Comparison of ENCODE assay signal across 19 mouse cellular contexts in genomic region chr9:64770411-64770849, GRCm38 (mm10). TPM values are rescaled to one million over a fixed set of nuclear protein-coding genes. Genes with fewer than 3 reads are reported as not detected.
DNase-seq lines count a peak whose midpoint lies in the region; ATAC-seq and TF ChIP-seq lines count a peak whose summit lies in the region.
"Had no signal": no experiment of that assay in that cellular context is flagged by ENCODE, and none has a peak within 500 bp of the region (broad histone marks: within the 10 kb centered on the region; RNA-seq: fewer than 3 reads in every experiment).

No protein-coding gene starts in this region.

- TF ChIP-seq CTCF in MEL (IDR thresholded peaks at IDR 0.05 in 2 of 3, conservative IDR thresholded peaks at IDR 0.05 in 1 of 3; ENCODE audit: control insufficient read depth in 1 of 3, insufficient read depth in 1 of 3, low read depth in 2 of 3, low read length in 3 of 3, poor library complexity in 1 of 3, severe bottlenecking in 1 of 3), result no peak

- H3K79me2 ChIP-seq in MEL (ENCODE audit: control insufficient read depth, insufficient read depth, low read length, poor library complexity) (no peaks in the 10 kb centered on the region), macrophage (ENCODE audit: inconsistent target) (no peaks in the 10 kb centered on the region)

- no peak overlapping the region for H3K4me2 ChIP-seq in hindbrain, embryonic 15.5 days
- no peak overlapping the region for H3K4me2 ChIP-seq in hindbrain, embryonic 14.5 days (replicated peaks)
- H3K4me2 ChIP-seq in midbrain, embryonic 11.5 days, result no peak overlapping the region
- H3K4me2 ChIP-seq in midbrain, embryonic 13.5 days (replicated peaks), result no peak overlapping the region
- H3K4me2 ChIP-seq: embryonic facial prominence, embryonic 13.5 days; forebrain, embryonic 12.5 days; forebrain, embryonic 15.5 days; heart, embryonic 11.5 days had no signal

- ATAC-seq in hindbrain, embryonic 15.5 days (ENCODE audit: low FRiP score, low read depth), result no peak
- ATAC-seq in hindbrain, embryonic 14.5 days (ENCODE audit: low FRiP score), result no peak
- ATAC-seq in midbrain, embryonic 11.5 days (ENCODE audit: low FRiP score), result no peak
- no peak for ATAC-seq in midbrain, embryonic 13.5 days
- ATAC-seq: activated CD4-positive, CD25-positive, alpha-beta regulatory T cell, adult 4 months; CD4-positive, CD25-positive, alpha-beta regulatory T cell, adult 4 months; forebrain, embryonic 15.5 days; inflammation-experienced regulatory T-cells, adult 6 months had no signal

- no peak for DNase-seq in hindbrain, embryonic 14.5 days (ENCODE audit: low spot score)
- peak; percentile 75 for DNase-seq in midbrain, embryonic 11.5 days (ENCODE audit: low spot score, missing footprints)
- no peak for DNase-seq in MEL (ENCODE audit: low read depth, low spot score)
- DNase-seq: cerebellum, adult 8-10 months; embryo, embryonic 11 days had no signal

- no peaks in the 10 kb centered on the region for H3K36me3 ChIP-seq in hindbrain, embryonic 15.5 days
- H3K36me3 ChIP-seq in hindbrain, embryonic 14.5 days (replicated peaks; ENCODE audit: control insufficient read depth, insufficient read depth), result no peaks in the 10 kb centered on the region
- no peaks in the 10 kb centered on the region for H3K36me3 ChIP-seq in midbrain, embryonic 11.5 days (ENCODE audit: control insufficient read depth, insufficient read depth, low read length)
- H3K36me3 ChIP-seq in midbrain, embryonic 13.5 days, result no peaks in the 10 kb centered on the region
- H3K36me3 ChIP-seq in MEL (ENCODE audit: control insufficient read depth in 1 of 2, insufficient read depth in 2 of 2, low read length in 2 of 2), result peaks cover 0 to 6% of the 10 kb centered on the region in 2 experiments; a peak in 2 of 4 replicates
- no peaks in the 10 kb centered on the region for H3K36me3 ChIP-seq in macrophage (ENCODE audit: inconsistent target)
- H3K36me3 ChIP-seq: embryonic facial prominence, embryonic 10.5 days; embryonic facial prominence, embryonic 13.5 days; forebrain, embryonic 12.5 days; forebrain, embryonic 15.5 days; heart, embryonic 15.5 days; hindbrain, embryonic 10.5 days had no signal

- peaks cover 20% of the 10 kb centered on the region for H3K4me1 ChIP-seq in hindbrain, embryonic 15.5 days (replicated peaks)
- peaks cover 15% of the 10 kb centered on the region; the same call in 1 of the 2 replicates for H3K4me1 ChIP-seq in hindbrain, embryonic 14.5 days (replicated peaks; ENCODE audit: control insufficient read depth, insufficient read depth, low read length)
- H3K4me1 ChIP-seq in midbrain, embryonic 11.5 days (ENCODE audit: control insufficient read depth, insufficient read depth, low read length), result 0 out of 2 replicates have a peak, but pooled peaks cover 3% of the 10 kb centered on the region
- peaks cover 16% of the 10 kb centered on the region for H3K4me1 ChIP-seq in midbrain, embryonic 13.5 days (replicated peaks)
- peaks cover 0 to 10% of the 10 kb centered on the region in 2 experiments; a peak in 2 of 4 replicates for H3K4me1 ChIP-seq in MEL (ENCODE audit: control insufficient read depth in 1 of 2, insufficient read depth in 2 of 2, low read length in 2 of 2)

- no peak for TF ChIP-seq POLR2A in MEL (IDR thresholded peaks at IDR 0.05; ENCODE audit: control insufficient read depth in 1 of 2, insufficient read depth in 1 of 2, low read depth in 1 of 2, low read length in 2 of 2, poor library complexity in 1 of 2)

- 82% methylated on average over 5 of the region's 5 CpGs for WGBS in hindbrain, embryonic 15.5 days
- 74% methylated on average over 5 of the region's 5 CpGs for WGBS in hindbrain, embryonic 14.5 days
- WGBS in midbrain, embryonic 11.5 days, result 90% methylated on average over 5 of the region's 5 CpGs
- 92% methylated on average over 5 of the region's 5 CpGs for WGBS in midbrain, embryonic 13.5 days
- WGBS in macrophage (ENCODE audit: missing documents), result 96% methylated on average over 5 of the region's 5 CpGs

- no peak for TF ChIP-seq RAD21 in MEL (IDR thresholded peaks at IDR 0.05; ENCODE audit: low read depth, low read length)

- H3K9me3 ChIP-seq in hindbrain, embryonic 15.5 days, result no peaks in the 10 kb centered on the region
- H3K9me3 ChIP-seq in hindbrain, embryonic 14.5 days (ENCODE audit: control insufficient read depth, low read length), result no peaks in the 10 kb centered on the region
- no peaks in the 10 kb centered on the region for H3K9me3 ChIP-seq in midbrain, embryonic 11.5 days (ENCODE audit: control insufficient read depth, low read length)
- no peaks in the 10 kb centered on the region for H3K9me3 ChIP-seq in midbrain, embryonic 13.5 days
- H3K9me3 ChIP-seq in MEL (replicated peaks; ENCODE audit: insufficient read depth, low read length), result no peaks in the 10 kb centered on the region
- H3K9me3 ChIP-seq: embryonic facial prominence, embryonic 10.5 days; embryonic facial prominence, embryonic 13.5 days; forebrain, embryonic 15.5 days; heart, embryonic 15.5 days; hindbrain, embryonic 10.5 days had no signal

- H3K4me3 ChIP-seq in hindbrain, embryonic 15.5 days, result no peak overlapping the region
- H3K4me3 ChIP-seq in hindbrain, embryonic 14.5 days (replicated peaks; ENCODE audit: low read length), result no peak overlapping the region
- no peak overlapping the region for H3K4me3 ChIP-seq in midbrain, embryonic 11.5 days (ENCODE audit: low read depth, low read length)
- no peak overlapping the region for H3K4me3 ChIP-seq in midbrain, embryonic 13.5 days (replicated peaks)
- H3K4me3 ChIP-seq in MEL (ENCODE audit: control insufficient read depth in 1 of 2, insufficient read depth in 1 of 2, low read depth in 2 of 2, low read length in 2 of 2) (no peak overlapping the region), macrophage (ENCODE audit: inconsistent target) (no peak overlapping the region)
- H3K4me3 ChIP-seq: embryonic facial prominence, embryonic 10.5 days; embryonic facial prominence, embryonic 13.5 days; erythroblast, embryonic 14.5 days; forebrain, embryonic 12.5 days; forebrain, embryonic 15.5 days; heart, embryonic 15.5 days; hindbrain, embryonic 10.5 days had no signal

- H3K9ac ChIP-seq in hindbrain, embryonic 15.5 days, result no peak overlapping the region
- no peak overlapping the region for H3K9ac ChIP-seq in hindbrain, embryonic 14.5 days
- no peak overlapping the region for H3K9ac ChIP-seq in midbrain, embryonic 11.5 days (ENCODE audit: low read length)
- H3K9ac ChIP-seq in midbrain, embryonic 13.5 days (replicated peaks), result no peak overlapping the region
- no peak overlapping the region for H3K9ac ChIP-seq in MEL (ENCODE audit: control insufficient read depth, low read depth, low read length, poor library complexity, severe bottlenecking)
- H3K9ac ChIP-seq: embryonic facial prominence, embryonic 13.5 days; forebrain, embryonic 12.5 days; forebrain, embryonic 15.5 days; heart, embryonic 15.5 days had no signal

- H3K27me3 ChIP-seq in hindbrain, embryonic 15.5 days, result no peaks in the 10 kb centered on the region
- H3K27me3 ChIP-seq in hindbrain, embryonic 14.5 days (ENCODE audit: control insufficient read depth, insufficient read depth, low read length), result no peaks in the 10 kb centered on the region
- no peaks in the 10 kb centered on the region for H3K27me3 ChIP-seq in midbrain, embryonic 11.5 days (ENCODE audit: control insufficient read depth, insufficient read depth, low read length)
- H3K27me3 ChIP-seq in midbrain, embryonic 13.5 days, result no peaks in the 10 kb centered on the region
- H3K27me3 ChIP-seq in MEL (ENCODE audit: control insufficient read depth in 1 of 2, insufficient read depth in 2 of 2, low read length in 2 of 2), result no peaks in the 10 kb centered on the region
- H3K27me3 ChIP-seq: embryonic facial prominence, embryonic 13.5 days; forebrain, embryonic 15.5 days; heart, embryonic 15.5 days had no signal

- 0 out of 2 replicates have a peak overlapping the region, but pooled peaks have one; percentile 56 for H3K27ac ChIP-seq in hindbrain, embryonic 15.5 days (replicated peaks)
- no peak overlapping the region for H3K27ac ChIP-seq in hindbrain, embryonic 14.5 days
- H3K27ac ChIP-seq in midbrain, embryonic 11.5 days (ENCODE audit: low read depth, low read length), result no peak overlapping the region
- H3K27ac ChIP-seq in midbrain, embryonic 13.5 days, result no peak overlapping the region
- H3K27ac ChIP-seq in MEL (ENCODE audit: control insufficient read depth, low read depth, low read length), result no peak overlapping the region
- peak overlapping the region; percentile 42 for H3K27ac ChIP-seq in macrophage
- H3K27ac ChIP-seq: embryonic facial prominence, embryonic 10.5 days; embryonic facial prominence, embryonic 13.5 days; forebrain, embryonic 12.5 days; forebrain, embryonic 15.5 days; heart, embryonic 15.5 days; hindbrain, embryonic 10.5 days had no signal

- TF ChIP-seq EP300 in MEL (IDR thresholded peaks at IDR 0.05; ENCODE audit: low read depth in 1 of 2, low read length in 2 of 2), result no peak

RNA-seq across cellular contexts. Expression of gene Rab11a, which starts 32.9 kb away (rescaled TPM):
- polyA plus RNA-seq in hindbrain, embryonic 15.5 days (2015; fragmentation: Nextera tagmentation; extraction: Ambion mirVana), result 403 and 404 TPM in 2 replicates
- polyA plus RNA-seq in hindbrain, embryonic 14.5 days (2014; fragmentation: Nextera tagmentation; extraction: Ambion mirVana), result 450 and 457 TPM in 2 replicates
- 300 and 312 TPM in 2 replicates for polyA plus RNA-seq in midbrain, embryonic 11.5 days (2014; fragmentation: Nextera tagmentation; extraction: Ambion mirVana)
- 378 and 397 TPM in 2 replicates for polyA plus RNA-seq in midbrain, embryonic 13.5 days (2015; fragmentation: Nextera tagmentation; extraction: Ambion mirVana)
- 93.7 and 114 TPM in 2 replicates for total RNA-seq in MEL (2012; rRNA removed)
- 100 to 1,000 TPM in 1 of 2 experiments, not detected in 1; 212 TPM for polyA plus RNA-seq in MEL (2012; ENCODE audit: insufficient read depth in 1 of 2, insufficient read length in 2 of 2, low read depth in 1 of 2, low replicate concordance in 2 of 2, missing spikeins in 1 of 2)
- total RNA-seq in macrophage (2018; cell fraction: chromatin; rRNA removed), result 100 to 1,000 TPM in 5 of 26 experiments, 10 to 100 TPM in 21; 67.4 to 117 (median 73.8) TPM
- total RNA-seq in macrophage (2018; cell fraction: cytosol; rRNA removed), result 100 to 1,000 TPM; 177 to 284 (median 221) TPM
- 100 to 1,000 TPM in 10 of 26 experiments, 10 to 100 TPM in 16; 65.8 to 128 (median 94.2) TPM for total RNA-seq in macrophage (2018; cell fraction: nucleus; rRNA removed)
- polyA plus RNA-seq in macrophage (2018), result 214 to 374 TPM (median 216 TPM) in 3 replicates

RNA-seq across cellular contexts. Expression of gene Dennd4a, which starts 40.7 kb away (rescaled TPM):
- polyA plus RNA-seq in hindbrain, embryonic 15.5 days (2015; fragmentation: Nextera tagmentation; extraction: Ambion mirVana), result 10.9 and 11.1 TPM in 2 replicates
- polyA plus RNA-seq in hindbrain, embryonic 14.5 days (2014; fragmentation: Nextera tagmentation; extraction: Ambion mirVana), result 12.4 and 12.7 TPM in 2 replicates
- 8.4 and 8.9 TPM in 2 replicates for polyA plus RNA-seq in midbrain, embryonic 11.5 days (2014; fragmentation: Nextera tagmentation; extraction: Ambion mirVana)
- 9.7 and 10.4 TPM in 2 replicates for polyA plus RNA-seq in midbrain, embryonic 13.5 days (2015; fragmentation: Nextera tagmentation; extraction: Ambion mirVana)
- total RNA-seq in MEL (2012; rRNA removed), result 7.7 and 12.1 TPM in 2 replicates
- polyA plus RNA-seq in MEL (2012; ENCODE audit: insufficient read depth in 1 of 2, insufficient read length in 2 of 2, low read depth in 1 of 2, low replicate concordance in 2 of 2, missing spikeins in 1 of 2) (10 to 100 TPM; 24.9 to 74.8 TPM), macrophage (2018) (4.0 to 7.6 TPM (median 5.1 TPM) in 3 replicates)
- 100 to 1,000 TPM in 14 of 26 experiments, 10 to 100 TPM in 12; 43.1 to 344 (median 115) TPM for total RNA-seq in macrophage (2018; cell fraction: chromatin; rRNA removed)
- 10 to 100 TPM in 10 of 26 experiments, 1 to 10 TPM in 16; 5.8 to 34.6 (median 8.7) TPM for total RNA-seq in macrophage (2018; cell fraction: cytosol; rRNA removed)
- total RNA-seq in macrophage (2018; cell fraction: nucleus; rRNA removed), result 100 to 1,000 TPM in 9 of 26 experiments, 10 to 100 TPM in 17; 29.8 to 237 (median 83.8) TPM

Comparison
In these comparisons a context has a peak if more than half of its experiments do, and no peak if none do; other contexts are left out.
1. H3K27ac ChIP-seq: peak in hindbrain, embryonic 15.5 days (single experiment) and macrophage (single experiment); none in hindbrain, embryonic 14.5 days (single experiment), midbrain, embryonic 11.5 days (single experiment), midbrain, embryonic 13.5 days (single experiment) and MEL (single experiment).